Mouse (Mus musculus): ENCODE measurements around the gene Spc25. TPM values are rescaled to one million over a fixed set of nuclear protein-coding genes. Genes with fewer than 3 reads are reported as not detected.

Gene Spc25
- polyA plus RNA-seq, 1 experiment: 1.2 TPM

DNA sequence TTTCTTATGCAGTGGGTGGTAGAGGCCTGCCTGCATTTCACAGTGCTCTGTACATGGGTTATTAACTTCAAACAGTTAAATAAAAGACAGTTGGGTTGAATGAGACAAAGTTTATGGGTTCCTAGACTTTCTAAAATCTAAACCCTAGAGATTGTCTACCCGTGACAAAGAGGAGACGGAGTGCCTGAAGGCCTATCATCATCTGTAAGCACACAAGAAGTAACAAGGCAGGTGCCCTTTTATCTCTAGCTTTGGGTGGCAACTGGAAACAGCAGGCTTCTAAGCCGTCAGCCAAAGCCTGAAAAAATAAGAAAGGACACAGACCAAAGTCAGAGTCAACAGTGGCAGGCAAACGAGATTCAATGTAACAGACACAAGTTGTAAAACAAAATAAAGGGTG, 16.8 kb downstream of the Spc25 start:
- Histone ChIP-seq H3K4me3 (ENCODE audit: extremely low read depth, insufficient read depth, insufficient read length) (no peak overlapping the region), H3K27me3 (ENCODE audit: control insufficient read depth, insufficient read depth, low read length) (no peaks in the 10 kb centered on the region), H3K27ac (ENCODE audit: insufficient read depth, low read length) (no peak overlapping the region)

DNA sequence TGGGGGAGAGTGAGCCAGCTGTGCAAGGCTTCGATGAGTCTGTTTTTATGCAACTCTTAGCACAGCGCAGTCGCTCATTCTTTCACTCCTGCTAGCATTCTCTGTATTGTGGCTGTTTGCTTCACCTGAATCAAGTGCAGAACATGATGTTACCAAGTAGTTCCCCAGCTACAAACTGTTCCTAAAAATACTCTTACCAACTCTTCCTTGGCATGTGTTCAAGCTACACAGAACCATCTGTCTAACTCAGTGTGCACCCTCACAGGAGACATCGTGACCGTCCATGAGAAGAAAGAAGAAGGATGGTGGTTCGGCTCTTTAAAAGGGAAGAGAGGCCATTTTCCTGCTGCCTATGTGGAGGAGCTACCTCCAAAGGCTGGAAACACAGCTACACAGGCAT, 17.3 kb downstream of the Spc25 start:
- DNase-seq (ENCODE audit: low read depth in 1 of 2, low spot score in 2 of 2): no peak
- Histone ChIP-seq H3K4me1 (ENCODE audit: control insufficient read depth, insufficient read depth, insufficient read length) (no peaks in the 10 kb centered on the region), H3K36me3 (ENCODE audit: control insufficient read depth, insufficient read depth, low read length) (no peaks in the 10 kb centered on the region), H3K27ac (ENCODE audit: insufficient read depth, low read length) (no peak overlapping the region), H3K4me3 (ENCODE audit: extremely low read depth, insufficient read depth, insufficient read length) (no peak overlapping the region), H3K27me3 (ENCODE audit: control insufficient read depth, insufficient read depth, low read length) (no peaks in the 10 kb centered on the region)
- WGBS: 68% methylated on average over 6 of the region's 6 CpGs
- TF ChIP-seq CTCF (IDR thresholded peaks at IDR 0.05; ENCODE audit: extremely low read depth, insufficient read depth, insufficient read length, insufficient replicate concordance): no peak
- no peak for TF ChIP-seq POLR2A (IDR thresholded peaks at IDR 0.05; ENCODE audit: low read depth, low read length)

More for the DNA sequence above, 16.8 kb downstream of the Spc25 start:
- WGBS: 83% methylated on average over 4 of the region's 4 CpGs
- no peaks in the 10 kb centered on the region for H3K4me1 ChIP-seq (ENCODE audit: control insufficient read depth, insufficient read depth, insufficient read length)
- DNase-seq (ENCODE audit: low read depth in 1 of 2, low spot score in 2 of 2): no peak
- TF ChIP-seq POLR2A (IDR thresholded peaks at IDR 0.05; ENCODE audit: low read depth, low read length) (no peak), CTCF (IDR thresholded peaks at IDR 0.05; ENCODE audit: extremely low read depth, insufficient read depth, insufficient read length, insufficient replicate concordance) (no peak)
- H3K36me3 ChIP-seq (ENCODE audit: control insufficient read depth, insufficient read depth, low read length): no peaks in the 10 kb centered on the region

DNA sequence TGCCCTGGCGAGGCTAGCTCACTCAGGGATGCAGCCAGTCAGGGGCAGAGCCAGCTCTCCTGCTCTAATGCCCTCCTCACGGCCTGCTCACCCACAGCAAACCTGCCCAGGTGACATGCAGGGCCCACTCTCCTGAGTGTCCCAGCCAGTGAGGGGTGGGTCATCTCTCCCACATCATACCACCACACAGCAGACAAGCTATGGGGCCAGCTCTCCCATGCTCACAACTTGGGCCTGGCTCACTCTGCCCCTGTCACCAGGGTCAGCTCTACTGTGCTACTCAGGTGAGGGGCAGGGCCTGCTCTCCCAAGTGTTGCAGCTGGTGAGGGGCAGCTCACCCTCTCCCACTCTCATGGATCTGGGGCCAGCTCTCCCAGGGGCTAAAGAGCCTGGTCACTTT, 18.0 kb downstream of the Spc25 start:
- H3K4me1 ChIP-seq (ENCODE audit: control insufficient read depth, insufficient read depth, insufficient read length): no peaks in the 10 kb centered on the region
- no peaks in the 10 kb centered on the region for H3K36me3 ChIP-seq (ENCODE audit: control insufficient read depth, insufficient read depth, low read length)
- no peaks in the 10 kb centered on the region for H3K27me3 ChIP-seq (ENCODE audit: control insufficient read depth, insufficient read depth, low read length)
- WGBS: 90% methylated on average over 2 of the region's 2 CpGs
- no peak for DNase-seq (ENCODE audit: low read depth in 1 of 2, low spot score in 2 of 2)
- no peak overlapping the region for H3K4me3 ChIP-seq (ENCODE audit: extremely low read depth, insufficient read depth, insufficient read length)
- H3K27ac ChIP-seq (ENCODE audit: insufficient read depth, low read length): no peak overlapping the region
- TF ChIP-seq POLR2A (IDR thresholded peaks at IDR 0.05; ENCODE audit: low read depth, low read length): no peak
- no peak for TF ChIP-seq CTCF (IDR thresholded peaks at IDR 0.05; ENCODE audit: extremely low read depth, insufficient read depth, insufficient read length, insufficient replicate concordance)

DNA sequence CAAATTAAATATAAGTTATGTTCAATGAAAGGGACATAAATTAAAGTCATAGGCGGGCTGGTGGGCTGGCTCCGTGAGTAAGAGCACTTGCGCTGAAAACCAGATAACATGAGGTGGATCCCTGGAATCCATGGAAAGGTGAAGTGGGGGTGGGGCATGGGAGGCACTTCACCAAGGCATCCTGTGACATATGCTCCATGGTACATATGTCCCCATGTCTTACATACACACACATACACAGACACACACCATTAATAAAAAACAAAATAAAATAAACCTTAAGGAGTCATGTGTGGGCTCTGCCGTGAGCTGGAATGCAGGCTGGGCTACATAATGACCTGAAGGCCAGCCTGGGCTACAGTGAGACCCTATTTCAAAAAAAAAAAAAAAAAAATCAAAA, 26.3 kb downstream of the Spc25 start:
- Histone ChIP-seq H3K27ac (ENCODE audit: insufficient read depth, low read length) (no peak overlapping the region), H3K4me1 (ENCODE audit: control insufficient read depth, insufficient read depth, insufficient read length) (no peaks in the 10 kb centered on the region), H3K36me3 (ENCODE audit: control insufficient read depth, insufficient read depth, low read length) (no peaks in the 10 kb centered on the region), H3K27me3 (ENCODE audit: control insufficient read depth, insufficient read depth, low read length) (no peaks in the 10 kb centered on the region), H3K4me3 (ENCODE audit: extremely low read depth, insufficient read depth, insufficient read length) (no peak overlapping the region)
- TF ChIP-seq POLR2A (IDR thresholded peaks at IDR 0.05; ENCODE audit: low read depth, low read length) (no peak), CTCF (IDR thresholded peaks at IDR 0.05; ENCODE audit: extremely low read depth, insufficient read depth, insufficient read length, insufficient replicate concordance) (no peak)
- no peak for DNase-seq (ENCODE audit: low read depth in 1 of 2, low spot score in 2 of 2)
- 98% methylated on average over 4 of the region's 4 CpGs for WGBS

DNA sequence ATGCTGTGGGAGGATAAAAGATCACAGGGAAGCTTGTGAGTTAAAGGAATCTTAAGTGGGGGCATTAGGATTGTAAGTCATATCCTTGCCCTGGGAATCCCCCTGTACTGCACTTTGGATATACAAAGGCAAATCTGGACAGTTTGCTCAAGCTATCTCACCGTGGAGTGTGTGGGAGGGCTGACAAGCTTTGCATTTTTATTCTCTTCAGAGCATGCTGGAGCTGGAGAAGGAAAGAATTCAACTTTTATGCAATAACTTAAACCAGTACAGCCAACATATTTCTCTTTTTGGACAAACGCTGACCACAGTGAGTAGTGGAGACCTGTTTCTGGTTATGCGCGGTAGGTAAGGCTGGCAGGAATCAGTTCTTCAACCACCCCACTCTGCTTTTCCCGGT, 30.7 kb downstream of the Spc25 start:
- DNase-seq (ENCODE audit: low read depth in 1 of 2, low spot score in 2 of 2): no peak
- Histone ChIP-seq H3K4me1 (ENCODE audit: control insufficient read depth, insufficient read depth, insufficient read length) (no peaks in the 10 kb centered on the region), H3K27me3 (ENCODE audit: control insufficient read depth, insufficient read depth, low read length) (no peaks in the 10 kb centered on the region), H3K27ac (ENCODE audit: insufficient read depth, low read length) (no peak overlapping the region), H3K4me3 (ENCODE audit: extremely low read depth, insufficient read depth, insufficient read length) (no peak overlapping the region), H3K36me3 (ENCODE audit: control insufficient read depth, insufficient read depth, low read length) (no peaks in the 10 kb centered on the region)
- TF ChIP-seq POLR2A (IDR thresholded peaks at IDR 0.05; ENCODE audit: low read depth, low read length) (no peak), CTCF (IDR thresholded peaks at IDR 0.05; ENCODE audit: extremely low read depth, insufficient read depth, insufficient read length, insufficient replicate concordance) (no peak)
- WGBS: 90% methylated on average over 5 of the region's 5 CpGs

DNA sequence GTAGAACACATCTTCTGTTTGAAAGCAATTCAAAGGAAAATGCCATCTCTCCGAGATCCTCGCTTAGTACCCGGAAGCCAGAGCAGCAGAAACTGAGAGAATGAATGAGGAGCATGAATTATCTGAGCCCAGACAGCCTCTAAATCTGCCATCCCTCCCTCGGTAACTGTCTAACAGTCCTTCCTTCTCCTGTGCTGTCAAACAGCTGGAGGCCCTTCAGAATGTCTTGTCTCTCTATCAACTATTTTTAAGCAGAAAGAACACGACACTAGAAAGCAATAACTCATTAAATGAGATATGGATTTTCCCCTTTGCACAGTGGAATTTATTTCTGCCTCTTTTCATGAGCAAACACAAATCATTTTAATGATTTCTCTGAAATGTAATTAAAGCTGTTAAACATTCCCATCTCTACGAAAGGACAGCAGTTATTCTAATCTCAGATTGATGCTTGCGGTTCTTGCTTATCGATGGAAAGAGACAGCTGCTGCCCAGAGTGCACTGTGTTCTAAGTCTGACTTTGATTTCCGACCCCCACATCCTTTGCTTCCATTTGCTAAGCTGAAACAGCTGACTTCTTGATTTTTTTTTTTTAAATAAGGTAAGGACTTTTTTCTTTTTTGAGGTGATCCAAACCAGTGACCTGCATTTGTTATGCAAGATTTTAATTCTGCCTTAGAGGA, 35.5 kb downstream of the Spc25 start:
- no peak for DNase-seq (ENCODE audit: low read depth in 1 of 2, low spot score in 2 of 2)
- WGBS: 78% methylated on average over 9 of the region's 9 CpGs
- TF ChIP-seq POLR2A (IDR thresholded peaks at IDR 0.05; ENCODE audit: low read depth, low read length) (no peak), CTCF (IDR thresholded peaks at IDR 0.05; ENCODE audit: extremely low read depth, insufficient read depth, insufficient read length, insufficient replicate concordance) (no peak)

DNA sequence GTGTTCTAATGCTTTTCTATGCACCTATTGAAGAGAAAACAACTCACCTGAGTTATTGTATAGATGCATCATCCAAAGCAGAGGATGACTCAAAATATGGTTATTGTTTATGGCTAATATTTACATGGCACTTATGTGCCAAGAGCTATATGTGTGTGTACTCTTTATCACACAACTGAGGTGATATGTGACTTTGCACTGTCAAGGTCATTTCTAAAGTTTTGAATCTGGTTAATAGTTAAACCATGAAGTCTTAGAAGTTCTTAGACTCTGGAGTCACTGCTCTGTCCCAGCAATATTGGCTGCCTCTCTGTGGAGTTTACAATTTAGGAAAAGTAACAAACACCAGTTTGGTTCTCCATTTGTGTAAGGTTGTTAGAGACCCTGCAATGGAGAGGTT, 47.1 kb downstream of the Spc25 start:
- Histone ChIP-seq H3K36me3 (ENCODE audit: control insufficient read depth, insufficient read depth, low read length) (no peaks in the 10 kb centered on the region), H3K27me3 (ENCODE audit: control insufficient read depth, insufficient read depth, low read length) (no peaks in the 10 kb centered on the region), H3K4me1 (ENCODE audit: control insufficient read depth, insufficient read depth, insufficient read length) (no peaks in the 10 kb centered on the region), H3K4me3 (ENCODE audit: extremely low read depth, insufficient read depth, insufficient read length) (no peak overlapping the region), H3K27ac (ENCODE audit: insufficient read depth, low read length) (no peak overlapping the region)
- TF ChIP-seq POLR2A (IDR thresholded peaks at IDR 0.05; ENCODE audit: low read depth, low read length) (no peak), CTCF (IDR thresholded peaks at IDR 0.05; ENCODE audit: extremely low read depth, insufficient read depth, insufficient read length, insufficient replicate concordance) (no peak)
- no peak for DNase-seq (ENCODE audit: low read depth in 1 of 2, low spot score in 2 of 2)

More for the DNA sequence above, 35.5 kb downstream of the Spc25 start:
- no peaks in the 10 kb centered on the region for H3K27me3 ChIP-seq (ENCODE audit: control insufficient read depth, insufficient read depth, low read length)
- H3K4me3 ChIP-seq (ENCODE audit: extremely low read depth, insufficient read depth, insufficient read length): no peak overlapping the region
- H3K27ac ChIP-seq (ENCODE audit: insufficient read depth, low read length): no peak overlapping the region
- H3K36me3 ChIP-seq (ENCODE audit: control insufficient read depth, insufficient read depth, low read length): no peaks in the 10 kb centered on the region
- no peaks in the 10 kb centered on the region for H3K4me1 ChIP-seq (ENCODE audit: control insufficient read depth, insufficient read depth, insufficient read length)
